Mouse (Mus musculus) embryonic fibroblast, embryonic 13.5 days (primary cell): Measurements from ENCODE around the gene Tchp. TPM values are rescaled to one million over a fixed set of nuclear protein-coding genes. Genes with fewer than 3 reads are reported as not detected.
A peak's percentile ranks its signal among the peaks of the same experiment; 100 is the strongest.

Experiments used
- H3K27ac ChIP-seq: 2 replicates; pipeline ENCODE4 v1.5.1; 2012; ENCODE audit warnings: low read length, control low read depth, inconsistent platforms; ENCODE audit not compliant: insufficient read depth
- H3K4me1 ChIP-seq: 2 replicates; pipeline ENCODE4 v1.6.1; 2011; ENCODE audit warnings: low read length; ENCODE audit not compliant: control insufficient read depth, insufficient read depth
- H3K4me3 ChIP-seq: 2 replicates; pipeline ENCODE4 v1.5.1; 2011; ENCODE audit warnings: mild to moderate bottlenecking, control low read depth, low read length; ENCODE audit not compliant: insufficient read depth
- CTCF ChIP-seq: IDR thresholded peaks from 2 replicates; pipeline ENCODE4 v1.5.1; 2011; ENCODE audit warnings: mild to moderate bottlenecking, control low read depth, low read length, moderate library complexity, borderline replicate concordance; ENCODE audit not compliant: insufficient read depth
- POLR2A ChIP-seq: IDR thresholded peaks from 2 replicates; pipeline ENCODE4 v1.6.1; 2011; ENCODE audit warnings: low read depth, mild to moderate bottlenecking, control low read depth, low read length, moderate library complexity
- polyA plus RNA-seq: library from polyadenylated mRNA; stranded (reverse); fragments of >200 nt; gene quantifications from 2 replicates; pipeline ENCODE4 v1.2.4, GENCODE M21; 2011; ENCODE audit warnings: low read depth; ENCODE audit not compliant: missing spikeins, insufficient read length

Tchp gene
- polyA plus RNA-seq, 1 experiment: 7.8 TPM

DNA sequence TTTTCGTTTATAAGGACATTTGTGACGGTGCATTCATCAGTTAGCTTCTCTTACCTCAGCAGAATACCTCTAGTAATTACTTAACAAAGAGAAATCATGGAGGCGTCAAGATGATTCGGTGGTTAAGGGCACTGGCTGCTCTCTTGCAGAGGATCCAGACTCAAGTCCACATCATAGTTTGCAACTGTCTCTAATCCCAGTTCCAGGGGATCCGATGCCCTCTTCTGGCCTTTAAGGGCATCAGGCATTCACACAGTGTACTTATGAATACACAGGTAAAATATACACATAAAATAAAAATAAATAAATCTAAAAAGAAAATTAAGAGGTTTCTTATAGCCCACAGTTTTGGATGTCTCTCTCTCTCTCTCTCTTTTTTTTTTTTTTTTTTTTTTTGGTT lies 11.8 kb upstream of the Tchp start:
- no peak overlapping the region for H3K4me3 ChIP-seq
- no peak for TF ChIP-seq POLR2A

DNA sequence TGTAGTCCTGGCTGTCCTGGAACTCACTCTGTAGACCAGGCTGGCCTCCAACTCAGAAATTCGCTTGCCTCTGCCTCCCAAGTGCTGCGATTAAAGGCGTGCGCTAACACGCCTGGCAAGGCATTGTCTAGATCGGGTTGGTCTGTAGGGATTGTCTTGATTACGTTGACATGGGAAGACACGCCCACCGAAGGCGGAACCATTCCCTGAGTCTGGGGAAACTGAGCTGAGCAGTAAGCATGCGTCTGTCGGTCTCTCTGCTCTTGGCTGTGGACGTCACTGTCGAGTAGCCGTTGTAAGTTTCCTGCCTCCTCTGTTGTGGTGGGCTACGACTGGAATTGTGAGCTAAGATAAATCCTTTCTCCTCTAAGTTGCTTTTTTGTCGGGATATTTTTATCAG lies 10.6 kb upstream of the Tchp start:
- TF ChIP-seq POLR2A: no peak
- Histone ChIP-seq H3K4me1 (no peaks in the 10 kb centered on the region), H3K27ac (no peak overlapping the region), H3K4me3 (no peak overlapping the region)

More for the DNA sequence above, 11.8 kb upstream of the Tchp start:
- Histone ChIP-seq H3K27ac (no peak overlapping the region), H3K4me1 (no peaks in the 10 kb centered on the region)

GRCm38 (mm10) chr5:114698044-114698746 lies 9.4 kb upstream of the Tchp start:
- Histone ChIP-seq H3K4me1 (no peaks in the 10 kb centered on the region), H3K27ac (no peak overlapping the region), H3K4me3 (no peak overlapping the region)
- TF ChIP-seq POLR2A (no peak), CTCF (no peak)

DNA sequence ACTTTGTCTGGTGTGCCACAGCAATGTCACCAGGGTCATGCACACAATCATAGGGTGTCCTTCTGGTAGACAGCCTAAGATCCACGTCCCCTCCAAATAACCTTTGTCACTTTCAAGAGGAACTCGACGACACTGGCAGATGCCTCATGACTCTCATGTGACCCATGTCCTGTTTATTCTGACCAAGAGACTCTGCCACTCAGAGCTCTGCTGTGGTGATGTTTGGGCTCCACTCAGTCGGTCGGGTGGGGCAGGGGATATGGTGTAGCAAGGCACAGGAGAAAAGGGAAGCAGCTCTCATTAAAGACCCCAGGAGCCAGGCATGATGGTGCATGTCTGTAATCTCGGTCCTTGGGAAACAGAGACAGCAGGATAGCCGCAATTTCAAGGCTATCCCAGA lies 8.5 kb upstream of the Tchp start:
- Histone ChIP-seq H3K4me1 (no peaks in the 10 kb centered on the region), H3K4me3 (no peak overlapping the region), H3K27ac (no peak overlapping the region)
- TF ChIP-seq CTCF: no peak
- no peak for TF ChIP-seq POLR2A

DNA sequence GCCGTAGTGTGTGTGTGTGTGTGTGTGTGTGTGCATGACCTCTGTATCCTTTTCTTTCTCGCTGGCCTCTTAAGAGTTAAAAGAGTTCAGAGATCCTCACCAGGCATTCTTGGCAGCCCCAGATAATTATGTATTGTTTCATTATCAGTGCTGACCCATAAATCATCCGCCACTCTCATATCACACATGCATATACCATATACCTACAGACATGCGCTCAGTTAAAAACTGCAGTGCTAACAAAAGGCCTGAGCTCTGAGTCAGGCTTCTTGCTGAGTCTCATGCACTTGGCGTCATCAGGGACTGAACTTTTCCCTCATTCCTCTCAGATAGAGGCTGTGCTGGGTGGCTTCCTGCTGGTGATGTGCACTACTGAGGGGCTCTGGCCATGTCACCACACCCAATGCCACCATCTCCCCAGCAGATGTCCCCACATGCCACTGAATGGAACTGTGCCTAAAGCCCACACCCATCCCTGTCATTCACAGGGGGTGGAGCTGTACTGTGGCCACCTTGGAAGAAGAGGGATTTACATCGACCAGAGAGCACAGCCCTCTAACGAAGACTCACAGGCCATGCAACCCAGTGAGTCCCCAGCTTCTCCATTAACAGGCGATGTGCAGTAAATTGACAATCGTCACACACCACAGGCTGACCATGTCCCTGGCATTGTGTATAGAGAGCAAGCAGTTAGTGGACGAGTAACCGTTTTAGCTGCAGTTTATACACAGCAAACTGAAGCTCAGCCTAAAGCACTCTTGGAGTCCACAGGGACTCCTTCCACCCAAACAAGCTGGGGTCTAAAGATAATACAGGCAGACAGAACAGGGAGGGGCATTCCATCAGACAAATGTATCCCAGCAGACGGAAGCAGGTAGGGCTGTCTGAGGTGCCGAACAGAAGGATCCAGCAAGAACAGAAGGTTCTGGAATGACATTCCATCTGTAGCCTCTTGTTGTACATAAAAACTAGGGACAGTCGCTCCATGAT lies 4.9 kb upstream of the Tchp start:
- no peak overlapping the region for H3K4me3 ChIP-seq
- peak; percentile 57; the same call in 1 of the 2 replicates for TF ChIP-seq CTCF
- no peak for TF ChIP-seq POLR2A
- H3K4me1 ChIP-seq: no peaks in the 10 kb centered on the region
- no peak overlapping the region for H3K27ac ChIP-seq

DNA sequence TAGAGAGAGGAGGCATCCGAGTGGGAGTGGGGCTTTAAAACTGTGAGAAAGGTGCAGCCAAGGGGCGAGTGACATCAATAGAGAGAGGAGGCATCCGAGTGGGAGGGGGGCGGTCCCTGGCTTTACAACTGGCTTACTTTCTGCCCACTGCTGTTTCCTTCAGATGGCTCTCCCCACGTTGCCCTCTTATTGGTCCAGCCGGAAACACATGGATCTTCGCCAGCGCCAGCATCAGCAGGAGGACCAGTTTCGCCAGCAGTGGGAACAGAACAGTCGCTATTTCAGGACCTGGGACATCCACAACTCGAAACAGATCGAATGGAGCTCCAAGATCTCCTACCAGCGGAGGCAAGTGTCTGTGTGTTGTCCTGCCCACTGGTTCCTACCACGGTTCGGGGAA lies 931 bp downstream of the Tchp start:
- no peak for TF ChIP-seq POLR2A
- TF ChIP-seq CTCF: no peak
- Histone ChIP-seq H3K4me3 (peak overlapping the region; percentile 97), H3K4me1 (0 out of 2 replicates have a peak, but pooled peaks cover 5% of the 10 kb centered on the region), H3K27ac (no peak overlapping the region)

DNA sequence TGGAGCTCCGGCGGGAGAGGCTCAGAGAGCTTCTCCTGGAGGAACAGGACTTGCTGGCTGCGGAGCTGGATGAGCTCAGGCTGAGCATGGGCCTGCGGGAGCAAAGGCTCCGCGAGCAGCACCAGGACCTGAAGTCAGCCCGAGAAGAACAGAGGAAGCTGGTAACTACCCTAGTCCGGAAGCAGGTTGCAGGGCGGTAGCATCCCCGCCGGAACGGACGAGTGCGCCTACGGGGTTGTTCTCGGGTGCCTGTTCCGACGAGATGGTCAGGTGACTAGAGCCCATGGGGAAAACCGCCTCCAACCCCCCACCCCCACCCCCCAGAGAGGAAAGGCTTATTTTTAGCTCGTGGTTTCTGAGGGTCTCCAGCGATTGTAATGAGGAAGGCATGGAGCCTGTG lies 1.8 kb downstream of the Tchp start:
- TF ChIP-seq POLR2A: no peak
- TF ChIP-seq CTCF: no peak
- no peak overlapping the region for H3K4me3 ChIP-seq
- no peak overlapping the region for H3K27ac ChIP-seq
- 0 out of 2 replicates have a peak, but pooled peaks cover 5% of the 10 kb centered on the region for H3K4me1 ChIP-seq

GRCm38 (mm10) chr5:114714551-114714950 lies 7.0 kb downstream of the Tchp start:
- no peak overlapping the region for H3K4me3 ChIP-seq
- H3K27ac ChIP-seq: no peak overlapping the region
- H3K4me1 ChIP-seq: no peaks in the 10 kb centered on the region
- no peak for TF ChIP-seq CTCF

- Histone ChIP-seq H3K4me3 (no peak overlapping the region), H3K4me1 (no peaks in the 10 kb centered on the region), H3K27ac (no peak overlapping the region)
- TF ChIP-seq POLR2A (no peak), CTCF (no peak)
Measured at GRCm38 (mm10) chr5:114717292-114717691, 9.7 kb downstream of the Tchp start.

GRCm38 (mm10) chr5:114717937-114718336 lies 10.4 kb downstream of the Tchp start:
- Histone ChIP-seq H3K4me1 (no peaks in the 10 kb centered on the region), H3K4me3 (no peak overlapping the region), H3K27ac (no peak overlapping the region)
- no peak for TF ChIP-seq CTCF
- TF ChIP-seq POLR2A: no peak
